Mouse (Mus musculus): ENCODE results near the gene Tuba1a. TPM values are rescaled to one million over a fixed set of nuclear protein-coding genes. Genes with fewer than 3 reads are reported as not detected.

Gene Tuba1a
- polyA plus RNA-seq, 1 experiment from 2014 or later = 1,118 TPM

Other genes with a start within 250 kb of the Tuba1a start
- gene Ccdc65, start 245.5 kb downstream of the Tuba1a start, polyA plus RNA-seq (2016; fragmentation: Nextera tagmentation; extraction: Ambion mirVana) = 0.33 and 0.62 TPM in 2 replicates
- 13.2 and 17.8 TPM in 2 replicates for gene Fkbp11, start 225.5 kb downstream of the Tuba1a start, polyA plus RNA-seq (2016; fragmentation: Nextera tagmentation; extraction: Ambion mirVana)
- gene Arf3, start 190.5 kb downstream of the Tuba1a start, polyA plus RNA-seq (2016; fragmentation: Nextera tagmentation; extraction: Ambion mirVana) = 46.3 and 46.9 TPM in 2 replicates
- not detected in 2 replicates for gene Wnt10b, start 175.6 kb downstream of the Tuba1a start, polyA plus RNA-seq (2016; fragmentation: Nextera tagmentation; extraction: Ambion mirVana)
- not detected in 2 replicates for gene Wnt1, start 163.8 kb downstream of the Tuba1a start, polyA plus RNA-seq (2016; fragmentation: Nextera tagmentation; extraction: Ambion mirVana)
- gene Ddn, start 144.2 kb downstream of the Tuba1a start, polyA plus RNA-seq (2016; fragmentation: Nextera tagmentation; extraction: Ambion mirVana) = 0.04 and 0.14 TPM in 2 replicates
- 81.5 and 83.5 TPM in 2 replicates for gene Prkag1, start 122.2 kb downstream of the Tuba1a start, polyA plus RNA-seq (2016; fragmentation: Nextera tagmentation; extraction: Ambion mirVana)
- gene Kmt2d, start 82.5 kb downstream of the Tuba1a start, polyA plus RNA-seq (2016; fragmentation: Nextera tagmentation; extraction: Ambion mirVana) = 9.2 and 10.3 TPM in 2 replicates
- 4.3 and 6.1 TPM in 2 replicates for gene Rhebl1, start 59.2 kb downstream of the Tuba1a start, polyA plus RNA-seq (2016; fragmentation: Nextera tagmentation; extraction: Ambion mirVana)
- 4.5 and 4.6 TPM in 2 replicates for gene Dhh, start 55.2 kb downstream of the Tuba1a start, polyA plus RNA-seq (2016; fragmentation: Nextera tagmentation; extraction: Ambion mirVana)
- 16.9 and 17.2 TPM in 2 replicates for gene Lmbr1l, start 35.5 kb downstream of the Tuba1a start, polyA plus RNA-seq (2016; fragmentation: Nextera tagmentation; extraction: Ambion mirVana)
- gene Tuba1b, start 19.1 kb downstream of the Tuba1a start, polyA plus RNA-seq (2016; fragmentation: Nextera tagmentation; extraction: Ambion mirVana) = 1,481 and 1,517 TPM in 2 replicates
- gene Gm49450, start 152 bp downstream of the Tuba1a start, polyA plus RNA-seq (2016; fragmentation: Nextera tagmentation; extraction: Ambion mirVana) = not detected in 2 replicates
- 135 and 139 TPM in 2 replicates for gene Tuba1c, start 76.2 kb upstream of the Tuba1a start, polyA plus RNA-seq (2016; fragmentation: Nextera tagmentation; extraction: Ambion mirVana)
- gene Prph, start 101.5 kb upstream of the Tuba1a start, polyA plus RNA-seq (2016; fragmentation: Nextera tagmentation; extraction: Ambion mirVana) = 0.22 and 0.50 TPM in 2 replicates
- gene Troap, start 120.9 kb upstream of the Tuba1a start, polyA plus RNA-seq (2016; fragmentation: Nextera tagmentation; extraction: Ambion mirVana) = 27.2 and 28.0 TPM in 2 replicates
- 0.34 and 0.46 TPM in 2 replicates for gene C1ql4, start 134.1 kb upstream of the Tuba1a start, polyA plus RNA-seq (2016; fragmentation: Nextera tagmentation; extraction: Ambion mirVana)
- 1.2 TPM in 2 replicates for gene Dnajc22, start 139.5 kb upstream of the Tuba1a start, polyA plus RNA-seq (2016; fragmentation: Nextera tagmentation; extraction: Ambion mirVana)
- 57.2 and 58.5 TPM in 2 replicates for gene Spats2, start 172.2 kb upstream of the Tuba1a start, polyA plus RNA-seq (2016; fragmentation: Nextera tagmentation; extraction: Ambion mirVana)